Mouse (Mus musculus) heart, embryonic 10.5 days (tissue): ENCODE data around the gene Vwa1. TPM values are rescaled to one million over a fixed set of nuclear protein-coding genes. Genes with fewer than 3 reads are reported as not detected.
"Not testable (repeated sequence)": the region's sequence is repeated elsewhere in the genome, so short reads cannot be mapped to it uniquely, and the experiment has no call there.

ENCODE experiments used
- DNase-seq: peaks from one replicate; pipeline ENCODE4 v3.0.0-alpha.2; 2017; ENCODE audit warnings: low spot score
- H3K27ac ChIP-seq: fragments of 300-500 bp; sonication (generic); 2 replicates; pipeline ENCODE4 v1.5.1; 2016; ENCODE audit warnings: mild to moderate bottlenecking
- H3K27me3 ChIP-seq: fragments of 300-500 bp; sonication (generic); 2 replicates; pipeline ENCODE4 v1.6.1; 2016; ENCODE audit warnings: mild to moderate bottlenecking; ENCODE audit not compliant: poor library complexity, insufficient read depth, severe bottlenecking
- H3K36me3 ChIP-seq: fragments of 300-500 bp; sonication (generic); 2 replicates; pipeline ENCODE4 v1.6.1; 2016; ENCODE audit warnings: mild to moderate bottlenecking, moderate library complexity
- H3K4me1 ChIP-seq: fragments of 300-500 bp; sonication (generic); 2 replicates; pipeline ENCODE4 v1.6.1; 2016; ENCODE audit warnings: mild to moderate bottlenecking
- H3K4me3 ChIP-seq: fragments of 300-500 bp; sonication (generic); 2 replicates; pipeline ENCODE4 v1.5.1; 2016; ENCODE audit warnings: mild to moderate bottlenecking, moderate library complexity
- H3K9me3 ChIP-seq: fragments of 300-500 bp; sonication (generic); 2 replicates; pipeline ENCODE4 v1.6.1; 2016; ENCODE audit warnings: mild to moderate bottlenecking, moderate library complexity
- WGBS: fragments of 180-500 bp; shearing (Covaris S2); methylation state at CpG from one replicate; pipeline ENCODE4 v1.1.7; 2016; 5-methylcytosine and 5-hydroxymethylcytosine counted together
- polyA plus RNA-seq: library from polyadenylated mRNA; unstranded; fragments of >200 nt; fragmentation: Nextera tagmentation; extraction: Ambion mirVana; gene quantifications from 2 replicates; pipeline ENCODE4 v1.2.1, GENCODE M21; 2016

The Vwa1 gene
- polyA plus RNA-seq, 1 experiment from 2014 or later, result 3.1 TPM

- DNase-seq, result no peak
- H3K4me3 ChIP-seq, result peak overlapping the region; percentile 77
- H3K27ac ChIP-seq, result peak overlapping the region; percentile 87
- 3% methylated on average over 10 of the region's 10 CpGs for WGBS
- no peaks in the 10 kb centered on the region for H3K27me3 ChIP-seq
- H3K4me1 ChIP-seq, result peaks cover 29% of the 10 kb centered on the region
- peaks cover 34% of the 10 kb centered on the region for H3K36me3 ChIP-seq
- no peaks in the 10 kb centered on the region for H3K9me3 ChIP-seq
These were observed 14.5 kb downstream of the Vwa1 start for GRCm38 (mm10) chr4:155759862-155760612.

GRCm38 (mm10) chr4:155757011-155757410 lies 17.5 kb downstream of the Vwa1 start:
- H3K4me3 ChIP-seq, result no peak overlapping the region
- peaks cover 61% of the 10 kb centered on the region for H3K36me3 ChIP-seq
- no peak overlapping the region for H3K27ac ChIP-seq
- H3K27me3 ChIP-seq, result no peaks in the 10 kb centered on the region
- DNase-seq, result no peak
- 86% methylated on average over 12 of the region's 12 CpGs for WGBS
- H3K4me1 ChIP-seq, result peaks cover 29% of the 10 kb centered on the region
- H3K9me3 ChIP-seq, result no peaks in the 10 kb centered on the region

- Histone ChIP-seq H3K9me3 (no peaks in the 10 kb centered on the region), H3K4me1 (no peaks in the 10 kb centered on the region), H3K4me3 (no peak overlapping the region), H3K27ac (no peak overlapping the region), H3K36me3 (peaks cover 99% of the 10 kb centered on the region), H3K27me3 (no peaks in the 10 kb centered on the region)
- DNase-seq, result no peak
- 90% methylated on average over 17 of the region's 17 CpGs for WGBS
These were observed 27.7 kb downstream of the Vwa1 start for GRCm38 (mm10) chr4:155746575-155747490.

- H3K4me1 ChIP-seq, result no peaks in the 10 kb centered on the region
- DNase-seq, result no peak
- H3K27me3 ChIP-seq, result no peaks in the 10 kb centered on the region
- no peak overlapping the region for H3K27ac ChIP-seq
- no peak overlapping the region for H3K4me3 ChIP-seq
- H3K36me3 ChIP-seq, result peaks cover 99% of the 10 kb centered on the region
- WGBS, result 86% methylated on average over 8 of the region's 8 CpGs
- H3K9me3 ChIP-seq, result no peaks in the 10 kb centered on the region
These were observed 28.4 kb downstream of the Vwa1 start for GRCm38 (mm10) chr4:155746036-155746548.

- 89% methylated on average over 5 of the region's 5 CpGs for WGBS
- H3K36me3 ChIP-seq, result peaks cover 99% of the 10 kb centered on the region
- no peak overlapping the region for H3K4me3 ChIP-seq
- H3K4me1 ChIP-seq, result no peaks in the 10 kb centered on the region
- DNase-seq, result no peak
- no peaks in the 10 kb centered on the region for H3K9me3 ChIP-seq
- no peaks in the 10 kb centered on the region for H3K27me3 ChIP-seq
- H3K27ac ChIP-seq, result no peak overlapping the region
These were observed 29.4 kb downstream of the Vwa1 start for GRCm38 (mm10) chr4:155745136-155745535.

GRCm38 (mm10) chr4:155744474-155744873 lies 30.0 kb downstream of the Vwa1 start:
- H3K27me3 ChIP-seq, result no peaks in the 10 kb centered on the region
- H3K36me3 ChIP-seq, result peaks cover 99% of the 10 kb centered on the region
- WGBS, result 93% methylated on average over 8 of the region's 8 CpGs
- H3K4me1 ChIP-seq, result no peaks in the 10 kb centered on the region
- H3K27ac ChIP-seq, result no peak overlapping the region
- no peak overlapping the region for H3K4me3 ChIP-seq
- H3K9me3 ChIP-seq, result no peaks in the 10 kb centered on the region
- no peak for DNase-seq

GRCm38 (mm10) chr4:155742684-155743083 lies 31.8 kb downstream of the Vwa1 start:
- no peak overlapping the region for H3K27ac ChIP-seq
- peaks cover 89% of the 10 kb centered on the region for H3K36me3 ChIP-seq
- no peak overlapping the region for H3K4me3 ChIP-seq
- DNase-seq, result no peak
- H3K27me3 ChIP-seq, result no peaks in the 10 kb centered on the region
- H3K9me3 ChIP-seq, result no peaks in the 10 kb centered on the region
- 90% methylated on average over 5 of the region's 5 CpGs for WGBS
- peaks cover 9% of the 10 kb centered on the region for H3K4me1 ChIP-seq

- H3K9me3 ChIP-seq, H3K27ac ChIP-seq, H3K27me3 ChIP-seq, DNase-seq, H3K4me3 ChIP-seq: not testable (repeated sequence)
- H3K36me3 ChIP-seq, result peaks cover 78% of the 10 kb centered on the region
- H3K4me1 ChIP-seq, result peaks cover 14% of the 10 kb centered on the region
- WGBS, result 89% methylated on average over 10 of the region's 10 CpGs
These were observed 33.8 kb downstream of the Vwa1 start for GRCm38 (mm10) chr4:155740681-155741080.

GRCm38 (mm10) chr4:155739741-155740636 lies 34.5 kb downstream of the Vwa1 start:
- Histone ChIP-seq H3K27me3 (no peaks in the 10 kb centered on the region), H3K4me1 (peaks cover 20% of the 10 kb centered on the region), H3K36me3 (peaks cover 71% of the 10 kb centered on the region), H3K27ac (no peak overlapping the region), H3K4me3 (no peak overlapping the region), H3K9me3 (no peaks in the 10 kb centered on the region)
- 85% methylated on average over 37 of the region's 37 CpGs for WGBS
- DNase-seq, result no peak

GRCm38 (mm10) chr4:155739152-155739551 lies 35.3 kb downstream of the Vwa1 start:
- Histone ChIP-seq H3K27ac (no peak overlapping the region), H3K4me3 (no peak overlapping the region), H3K36me3 (peaks cover 63% of the 10 kb centered on the region), H3K27me3 (no peaks in the 10 kb centered on the region), H3K4me1 (peaks cover 23% of the 10 kb centered on the region), H3K9me3 (no peaks in the 10 kb centered on the region)
- DNase-seq, result no peak
- WGBS, result 72% methylated on average over 6 of the region's 6 CpGs

GRCm38 (mm10) chr4:155738262-155738661 lies 36.2 kb downstream of the Vwa1 start:
- Histone ChIP-seq H3K4me3 (no peak overlapping the region), H3K36me3 (peaks cover 56% of the 10 kb centered on the region), H3K27me3 (no peaks in the 10 kb centered on the region), H3K4me1 (peaks cover 29% of the 10 kb centered on the region), H3K9me3 (no peaks in the 10 kb centered on the region), H3K27ac (no peak overlapping the region)
- 52% methylated on average over 8 of the region's 8 CpGs for WGBS
- DNase-seq, result no peak

GRCm38 (mm10) chr4:155736421-155736820 lies 38.1 kb downstream of the Vwa1 start:
- no peaks in the 10 kb centered on the region for H3K9me3 ChIP-seq
- DNase-seq, result no peak
- no peak overlapping the region for H3K27ac ChIP-seq
- H3K4me1 ChIP-seq, result peaks cover 29% of the 10 kb centered on the region
- H3K27me3 ChIP-seq, result no peaks in the 10 kb centered on the region
- no peak overlapping the region for H3K4me3 ChIP-seq
- 89% methylated on average over 5 of the region's 5 CpGs for WGBS
- peaks cover 55% of the 10 kb centered on the region for H3K36me3 ChIP-seq
